Mouse (Mus musculus) ZHBTc4 (cell line): ENCODE measurements at regions not wholly inside any gene's neighbourhood (a gene's known extent, or its start where the extent isn't known, plus 50 kb on each side); places are given as distances from the start of the nearest gene placed in this dataset.

Source experiments
- DNase-seq: peaks from one replicate; pipeline ENCODE4 v3.0.0-alpha.2; 2011; ENCODE audit warnings: low read depth, low spot score

DNA sequence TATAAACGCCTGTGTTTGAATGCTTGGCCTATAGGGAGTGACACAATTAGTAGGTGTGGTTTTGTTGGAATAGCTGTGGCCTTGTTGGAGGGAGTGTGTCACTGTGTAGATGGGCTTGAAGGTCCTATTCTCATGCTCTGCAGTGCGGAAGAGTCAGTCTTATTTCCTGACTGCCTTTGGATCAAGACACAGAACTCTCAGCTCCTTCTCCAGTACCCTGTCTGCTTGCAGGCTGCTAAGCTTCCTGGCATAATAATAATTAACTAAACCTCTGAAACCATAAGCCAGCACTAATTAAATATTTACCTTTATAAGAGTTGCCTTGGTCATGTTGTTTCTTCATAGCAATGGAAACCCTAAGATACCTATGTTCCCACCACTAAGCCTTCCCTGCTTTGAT is 409.8 kb upstream of the Sall1 start:
- no peak for DNase-seq

DNA sequence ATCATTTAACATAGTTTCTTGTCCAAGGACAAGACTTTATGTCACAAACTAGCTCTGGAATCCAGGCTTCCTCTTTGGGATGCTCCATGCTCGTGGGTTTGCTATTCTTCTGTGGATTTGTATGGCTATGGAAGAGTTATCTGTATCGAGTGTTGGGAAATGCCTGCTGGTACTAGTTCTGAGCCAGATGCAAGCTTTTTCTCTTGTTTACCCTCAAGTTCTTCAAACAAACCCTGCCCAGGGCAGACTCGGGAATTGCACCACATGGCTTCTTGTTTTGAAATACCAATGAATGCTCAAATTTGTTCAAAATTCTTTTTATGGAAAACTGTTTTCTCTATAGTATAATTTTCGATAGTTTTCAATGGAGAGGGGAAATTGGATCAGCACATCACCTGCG is 400.5 kb upstream of the Sall1 start:
- no peak for DNase-seq

DNA sequence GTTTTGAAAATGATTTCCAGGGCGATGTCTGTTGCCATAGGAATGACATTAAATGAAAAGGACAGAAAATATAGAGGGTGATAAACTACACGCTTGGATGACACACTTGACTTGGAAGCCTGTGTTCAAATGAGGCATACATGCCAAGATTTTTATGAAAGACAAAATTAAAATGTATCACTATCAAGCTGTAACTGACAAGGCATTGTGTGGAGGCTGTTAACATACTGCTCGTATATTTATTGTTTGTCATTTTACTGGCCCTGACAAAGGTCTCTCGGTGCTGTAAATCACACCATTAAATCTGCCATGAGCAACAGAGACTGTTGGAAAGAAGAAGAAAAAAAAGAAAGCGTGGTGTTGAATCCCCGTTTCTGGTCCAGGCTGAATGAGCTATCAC is 395.3 kb upstream of the Sall1 start:
- DNase-seq, result no peak

DNA sequence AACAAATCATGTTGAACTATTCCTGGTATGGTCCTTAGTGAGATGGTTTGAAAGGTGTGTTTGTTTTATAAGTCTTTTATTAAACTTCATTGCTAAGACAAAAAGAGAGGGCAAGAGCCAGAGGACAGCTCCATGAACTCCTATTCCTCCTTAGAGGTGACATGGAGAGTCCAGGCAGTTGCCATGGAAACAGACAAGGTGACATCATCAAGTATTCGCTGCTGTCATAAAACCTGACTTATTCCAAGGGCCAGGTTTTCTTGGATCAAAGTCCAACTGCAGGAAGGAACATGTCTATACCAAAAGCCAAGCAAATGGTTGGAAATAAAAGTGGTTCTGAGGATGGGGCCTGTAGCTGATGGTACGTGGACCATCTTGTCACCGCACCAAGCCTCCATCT is 383.0 kb upstream of the Sall1 start:
- peak; percentile 21 for DNase-seq

DNA sequence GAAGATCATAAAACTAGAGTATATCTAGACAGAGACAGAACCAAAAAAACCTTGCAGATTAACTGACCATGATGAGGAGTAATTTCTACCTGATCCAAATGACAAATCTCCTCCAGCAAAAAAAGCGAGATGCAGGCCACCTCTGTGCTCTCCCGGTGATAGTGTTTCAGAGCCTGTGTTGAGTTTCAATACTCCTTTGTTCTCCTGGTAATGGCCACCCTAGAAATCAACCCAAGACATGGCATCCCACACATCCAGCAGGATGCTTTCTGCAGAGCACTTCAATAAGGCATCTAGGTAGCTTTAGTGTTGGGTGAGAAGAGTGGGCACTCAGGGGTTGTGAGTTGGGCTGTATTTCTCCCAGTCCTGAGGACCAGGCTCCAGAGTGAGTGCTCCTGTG is 371.3 kb upstream of the Sall1 start:
- no peak for DNase-seq

DNA sequence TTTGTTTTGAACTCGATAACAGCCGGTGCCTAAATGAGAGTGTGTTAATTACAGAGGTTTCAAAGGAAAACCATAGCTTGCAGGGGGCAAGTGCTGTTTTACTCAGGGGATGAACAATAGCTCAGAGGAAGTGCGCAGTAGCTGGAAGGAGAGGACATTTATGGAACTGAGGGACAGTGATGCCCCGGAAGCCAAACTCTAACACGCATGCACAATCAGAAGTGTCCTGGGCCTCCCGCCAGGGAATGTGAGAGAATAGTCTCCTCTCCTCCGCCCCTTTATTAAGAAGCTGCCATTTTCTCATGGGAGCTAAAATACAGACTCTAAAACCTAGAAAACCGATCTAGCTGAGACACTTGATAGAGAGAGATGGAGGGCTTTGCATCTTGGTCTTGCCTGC is 368.5 kb upstream of the Sall1 start:
- no peak for DNase-seq

DNA sequence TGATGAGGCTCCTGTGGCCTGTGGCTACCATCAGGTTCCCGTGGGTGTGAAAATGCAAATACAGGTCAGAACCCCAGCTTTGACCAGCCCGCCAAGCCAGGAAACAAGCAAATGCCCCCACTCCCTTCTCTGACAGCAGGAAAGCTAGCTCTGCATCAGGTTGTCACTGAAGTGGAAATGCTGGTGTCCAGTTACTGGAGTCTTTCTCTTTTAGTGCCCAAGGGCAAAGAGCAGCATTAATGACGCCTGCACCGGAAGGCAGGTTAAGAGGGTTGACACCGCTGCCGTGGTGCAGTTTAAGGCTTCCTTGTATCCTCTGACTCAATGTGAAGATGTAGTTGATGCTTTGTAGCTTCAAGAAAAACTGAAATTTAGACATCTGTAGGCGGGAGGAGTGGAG is 368.1 kb upstream of the Sall1 start:
- peak; percentile 20 for DNase-seq

DNA sequence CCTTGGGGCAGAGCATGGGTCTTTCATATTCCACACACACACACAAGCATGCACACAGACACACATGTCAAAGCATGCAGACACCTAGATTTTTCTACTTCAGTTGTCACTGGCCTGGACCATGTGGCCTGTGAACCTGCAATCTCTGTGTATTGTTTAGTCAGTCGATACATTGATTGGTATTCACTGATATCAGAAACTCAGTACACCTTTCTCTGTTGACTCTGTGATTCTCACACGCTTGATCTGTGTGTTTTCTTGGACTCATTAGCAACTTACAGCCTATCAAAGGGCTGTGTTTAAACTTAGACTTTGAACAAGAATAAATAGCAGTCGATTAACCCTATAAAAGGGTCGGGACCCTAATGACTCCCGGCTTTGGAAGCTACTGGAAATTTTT is 362.7 kb upstream of the Sall1 start:
- no peak for DNase-seq

DNA sequence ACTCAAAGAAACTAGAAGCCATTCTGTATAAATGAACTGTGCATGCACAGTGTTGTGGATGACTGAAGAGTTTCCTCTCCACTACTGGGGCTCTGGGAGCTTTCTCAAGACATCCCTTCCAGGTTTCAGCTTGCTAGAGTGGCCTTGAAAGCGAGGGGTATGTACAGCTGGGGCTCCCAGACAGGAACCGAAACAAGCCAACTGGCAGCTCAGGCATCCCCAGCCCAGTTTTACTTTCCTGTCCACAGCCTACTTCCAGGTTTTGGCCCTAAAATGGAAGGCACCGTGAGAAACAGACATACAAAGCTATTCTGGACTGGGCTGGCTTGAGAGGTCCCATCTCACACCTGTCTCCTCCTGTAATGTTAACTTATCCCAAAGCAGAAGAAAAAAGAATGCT is 360.3 kb upstream of the Sall1 start:
- no peak for DNase-seq

DNA sequence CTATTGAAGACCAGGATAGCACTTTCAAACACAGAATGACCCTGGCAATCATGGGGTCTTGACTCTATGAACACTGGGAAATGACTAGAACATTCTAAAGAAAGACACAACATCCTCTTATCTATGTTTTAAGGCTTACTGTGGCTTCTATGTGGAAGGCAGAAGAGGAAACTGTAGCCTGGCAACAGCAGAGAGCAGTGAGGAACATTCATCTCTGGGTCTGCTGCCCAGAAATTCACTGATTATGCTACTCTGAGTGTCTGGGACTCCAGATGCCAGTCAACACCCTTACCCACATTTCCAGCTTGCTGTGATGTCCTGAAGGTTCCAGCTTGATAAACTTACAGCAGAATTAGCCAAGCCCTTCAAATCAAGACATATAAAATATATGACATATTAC is 352.7 kb upstream of the Sall1 start:
- DNase-seq, result no peak

DNA sequence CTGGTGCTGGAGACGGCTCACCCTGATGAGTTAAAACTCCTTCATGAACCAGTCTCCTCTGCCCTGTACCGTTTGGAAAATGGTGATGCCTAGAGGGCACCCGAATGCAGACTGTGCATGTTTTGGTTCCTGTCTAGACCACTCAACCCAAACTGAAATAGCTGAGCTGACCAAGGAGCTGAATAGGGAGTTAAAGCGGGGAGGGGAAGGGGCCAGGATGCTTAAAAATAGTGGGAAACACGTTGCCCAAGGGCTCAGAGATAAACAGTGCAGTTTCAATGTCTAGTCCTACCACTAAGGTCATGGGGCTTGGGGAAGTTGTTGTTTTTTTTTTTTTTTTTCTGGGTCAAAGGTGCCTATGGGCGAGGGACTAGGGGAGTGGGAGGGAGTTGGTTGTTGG is 348.8 kb upstream of the Sall1 start:
- DNase-seq, result no peak

DNA sequence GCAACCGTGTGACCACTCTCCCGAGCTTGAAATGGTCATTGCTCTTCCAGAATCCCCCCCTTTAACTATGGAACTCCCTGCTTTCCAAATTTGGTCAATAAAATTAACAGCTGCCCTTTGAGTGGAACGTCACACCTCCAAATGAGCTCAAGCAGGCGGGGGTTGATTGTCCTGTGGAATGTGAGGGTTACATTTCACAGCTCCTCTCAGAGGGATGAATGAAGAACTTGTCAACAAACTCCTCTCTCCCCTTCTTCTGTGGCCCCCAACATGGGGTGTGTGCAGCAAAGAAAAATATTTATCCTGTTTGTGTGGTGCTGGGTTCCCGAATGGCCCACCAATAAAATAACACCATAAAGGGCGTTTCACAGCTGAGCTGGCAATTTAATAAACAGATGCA is 344.8 kb upstream of the Sall1 start:
- DNase-seq, result no peak

DNA sequence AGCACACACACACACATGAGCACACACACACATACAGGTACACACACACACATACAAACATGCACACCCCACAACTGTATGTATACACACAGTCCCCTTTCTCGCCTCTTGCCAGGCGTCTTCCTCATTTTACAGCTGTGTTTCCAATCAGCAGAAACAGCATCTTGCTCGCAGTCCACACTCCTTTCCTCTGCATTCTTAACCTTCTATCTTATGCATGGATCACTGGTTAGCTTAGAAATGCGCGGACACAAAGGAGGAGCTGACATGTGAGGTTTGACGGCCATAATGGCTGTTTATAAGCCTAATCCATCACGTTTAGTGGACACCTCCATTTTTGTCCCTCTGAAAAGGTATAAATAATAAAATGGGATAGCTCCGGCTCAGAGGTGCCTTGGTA is 343.3 kb upstream of the Sall1 start:
- no peak for DNase-seq

DNA sequence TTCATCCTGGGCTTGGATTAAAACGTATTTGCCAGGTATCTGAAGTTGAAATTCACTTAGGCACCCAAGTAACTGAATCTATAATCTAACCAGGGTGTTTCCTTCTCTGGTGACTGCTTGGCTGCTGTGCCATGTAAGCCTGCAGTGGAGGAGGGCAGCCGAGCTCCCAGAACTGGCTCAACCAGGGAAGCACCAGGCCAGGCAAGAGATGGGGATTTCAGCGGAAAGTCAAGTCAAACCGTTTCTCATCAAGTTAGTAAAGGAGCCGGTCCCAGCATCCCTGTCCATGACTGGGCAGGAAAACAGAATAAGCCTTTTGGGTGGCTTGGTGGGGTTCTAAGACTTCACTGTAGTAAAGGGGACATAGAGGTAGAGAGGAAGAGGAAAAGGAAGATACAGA is 341.1 kb upstream of the Sall1 start:
- no peak for DNase-seq

DNA sequence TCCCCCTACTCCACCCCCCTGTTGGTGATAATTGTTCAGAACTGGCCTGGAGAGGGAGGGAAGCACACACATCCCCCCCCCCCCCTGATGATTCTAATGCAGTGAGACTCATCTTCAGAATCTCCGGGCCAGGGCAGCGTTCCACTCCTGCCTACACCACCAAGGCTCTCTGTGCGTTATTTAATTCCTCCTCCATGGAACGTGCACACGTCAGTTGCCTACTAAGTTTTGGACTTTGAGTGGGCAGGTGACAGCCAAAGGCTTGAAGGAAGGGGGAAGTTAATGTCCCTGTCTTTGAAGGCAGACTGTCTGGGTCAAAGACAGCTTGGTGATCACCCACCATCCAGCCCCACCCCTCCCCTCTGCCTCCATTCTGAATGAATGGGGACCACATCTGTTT is 339.8 kb upstream of the Sall1 start:
- DNase-seq, result no peak

DNA sequence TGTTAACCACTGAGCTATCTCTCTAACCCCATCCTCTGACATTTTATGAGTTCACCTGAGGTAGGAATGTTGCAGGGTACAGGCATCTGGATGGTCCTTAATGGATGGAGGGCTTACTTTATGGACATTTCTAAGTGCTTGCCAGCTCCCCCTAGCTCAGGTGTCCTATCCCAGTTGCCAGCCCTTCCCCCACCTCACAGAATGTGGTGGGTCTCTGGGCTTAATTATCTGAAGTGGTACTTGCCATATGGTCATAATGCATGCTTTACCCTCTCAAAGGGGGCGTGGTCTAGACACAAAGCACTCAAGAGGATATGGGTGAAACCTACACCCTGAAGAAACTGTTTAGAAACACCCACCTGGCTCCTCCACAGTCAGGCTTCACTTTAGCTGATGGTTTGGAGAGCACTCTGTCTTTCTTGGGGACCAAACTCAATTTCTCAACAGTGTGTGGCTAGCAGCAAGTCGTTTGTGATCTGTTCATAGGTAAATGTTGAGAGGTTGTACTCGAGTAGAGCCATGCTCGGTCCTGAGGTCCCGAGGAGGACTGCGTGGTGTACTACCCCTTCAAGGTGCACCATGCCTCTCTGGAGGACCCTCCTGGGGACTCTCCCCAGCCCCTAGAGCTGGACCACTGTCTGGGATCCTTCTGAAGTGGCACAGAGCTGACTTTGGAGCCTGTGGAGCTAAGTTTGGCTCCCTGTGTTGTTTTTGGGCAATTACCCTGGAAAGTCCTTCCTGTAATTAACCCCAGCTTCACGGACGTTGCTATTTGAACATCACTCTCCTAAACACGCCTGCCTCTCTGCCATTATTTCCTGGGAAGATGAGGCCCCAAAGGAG is 338.8 kb upstream of the Sall1 start:
- no peak for DNase-seq

DNA sequence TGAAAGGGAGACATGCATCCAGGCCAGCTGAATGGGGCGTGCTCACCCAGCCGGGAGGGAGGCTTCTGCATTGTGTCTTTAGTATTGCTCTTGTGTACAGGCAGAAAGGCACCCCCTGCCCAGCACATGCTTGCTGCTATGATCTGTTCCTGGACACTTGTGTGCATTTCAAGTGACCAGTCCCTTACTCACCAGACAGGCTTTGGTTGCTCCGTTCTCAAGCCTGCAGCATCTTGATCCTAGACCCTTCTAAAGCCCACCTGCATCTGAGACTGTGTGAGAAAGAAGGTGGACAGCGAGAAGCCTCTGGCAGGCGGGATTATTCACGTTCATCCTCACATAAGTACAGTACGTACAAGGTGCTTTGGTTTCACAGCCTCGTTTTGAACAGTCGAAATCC is 336.5 kb upstream of the Sall1 start:
- DNase-seq, result no peak

DNA sequence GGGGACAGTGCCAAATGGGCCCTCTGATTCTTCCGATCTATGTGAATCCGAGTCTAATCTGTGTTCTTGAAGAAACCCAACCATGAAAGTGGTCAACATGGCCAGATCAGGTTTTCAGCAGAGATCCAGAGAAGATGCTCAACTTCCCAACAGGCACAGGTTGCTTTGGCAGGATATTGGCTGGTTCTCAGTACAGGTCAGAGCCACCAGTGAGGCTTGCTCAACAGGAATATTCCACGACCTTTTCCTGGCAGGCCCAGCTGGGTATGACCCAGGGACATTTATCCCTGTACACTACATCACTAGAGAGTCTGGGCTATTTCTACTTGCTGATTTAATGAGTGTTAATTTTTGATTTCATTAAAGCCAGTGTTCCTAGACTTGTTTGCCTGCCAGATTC is 328.8 kb upstream of the Sall1 start:
- no peak for DNase-seq

DNA sequence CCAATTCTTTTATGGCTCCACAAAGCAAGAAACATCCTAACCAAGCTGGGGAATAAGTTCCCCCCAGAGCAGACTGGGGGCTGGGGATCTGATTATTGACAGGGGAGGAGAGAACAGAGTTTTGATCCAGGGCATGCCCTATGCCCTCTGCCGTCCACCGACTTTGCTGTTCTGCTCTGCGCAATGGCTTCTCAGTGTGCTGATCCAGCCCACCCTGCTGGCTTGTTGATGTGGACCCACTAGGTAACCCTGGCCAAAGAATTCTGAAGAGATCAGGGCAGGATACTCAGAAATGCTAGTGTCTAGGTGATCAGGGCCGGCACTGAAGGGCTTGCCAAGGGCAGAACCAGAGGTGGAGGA is 327.8 kb upstream of the Sall1 start:
- DNase-seq, result no peak

DNA sequence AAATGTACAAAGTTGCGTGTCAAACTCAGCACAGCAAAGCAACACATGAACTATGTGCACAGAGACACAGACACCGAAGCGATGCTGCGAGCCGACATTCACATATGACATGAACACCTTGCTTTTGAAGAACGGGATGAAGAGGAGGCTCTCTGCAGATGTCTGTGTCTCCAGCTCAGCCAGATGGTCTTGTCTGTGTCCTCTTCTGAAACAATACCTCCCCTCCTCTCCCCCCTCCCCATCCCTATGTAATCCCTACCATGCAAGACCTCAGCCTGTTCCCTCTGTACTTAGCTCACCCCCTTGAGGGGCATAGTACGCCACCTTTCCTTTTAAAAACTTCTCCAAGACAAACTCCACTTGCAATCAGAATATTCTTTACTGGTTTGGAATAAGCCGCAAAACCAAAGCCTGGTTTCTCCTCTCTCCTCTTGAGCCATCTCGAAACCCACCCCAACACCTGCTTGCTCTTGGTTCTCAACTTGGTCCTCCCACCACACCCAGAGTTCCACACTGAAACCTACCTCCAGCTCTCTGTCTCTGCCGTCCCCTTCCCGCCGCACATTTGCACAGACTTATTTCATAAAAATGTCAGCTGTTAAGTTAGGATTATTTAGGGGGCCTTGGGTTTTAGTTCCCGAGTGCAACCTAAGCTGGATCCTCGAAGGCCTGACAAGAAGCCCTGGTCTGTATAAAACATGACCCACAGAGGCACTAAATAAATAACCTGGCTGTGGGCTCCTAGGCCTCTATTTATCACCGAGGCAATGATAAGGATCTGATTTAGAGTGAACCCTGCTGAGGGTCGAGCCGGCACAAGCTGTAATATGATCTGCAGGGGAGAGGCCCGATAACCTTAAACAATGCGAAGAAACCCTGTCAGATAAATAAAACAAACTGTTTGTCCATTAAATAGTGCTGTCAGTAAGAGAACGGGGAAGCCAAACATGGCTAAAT is 327.1 kb upstream of the Sall1 start:
- DNase-seq, result no peak

DNA sequence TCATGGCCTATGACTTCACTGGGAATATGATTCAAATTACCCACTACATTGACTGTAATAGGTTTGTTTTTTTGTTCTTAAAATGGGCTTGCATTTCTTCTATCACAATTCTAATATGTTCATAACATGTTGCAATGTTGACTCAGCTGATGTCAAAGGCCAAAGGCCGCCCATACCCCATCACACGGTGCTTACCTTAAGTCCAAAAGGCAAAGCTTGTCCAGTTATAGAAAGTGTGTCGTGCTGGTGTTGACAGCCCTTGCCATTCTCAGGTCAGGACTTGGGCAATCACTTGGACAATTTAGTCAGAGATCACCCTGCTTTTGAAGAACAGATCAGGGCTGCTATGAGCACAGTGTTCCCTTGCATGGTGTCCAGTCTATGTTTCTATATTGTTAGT is 321.5 kb upstream of the Sall1 start:
- no peak for DNase-seq

DNA sequence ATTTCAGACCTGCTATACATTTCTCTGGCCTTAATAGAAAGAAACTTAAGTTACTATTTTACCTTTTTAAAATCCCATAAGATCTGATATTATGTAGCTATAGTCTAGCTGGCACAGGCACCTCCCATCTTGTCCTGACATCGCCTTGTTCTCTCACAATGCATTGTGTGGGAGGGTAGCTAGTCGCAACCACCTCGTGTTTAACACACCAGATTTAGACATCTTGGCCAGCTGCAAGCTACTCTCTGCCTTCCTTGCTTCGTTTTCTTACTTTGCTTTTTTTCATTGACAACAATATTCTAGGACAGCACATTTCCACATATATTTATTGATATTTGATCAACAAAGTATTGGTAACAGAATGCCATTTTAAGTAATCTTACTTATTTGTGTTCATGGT is 314.4 kb upstream of the Sall1 start:
- DNase-seq, result no peak

DNA sequence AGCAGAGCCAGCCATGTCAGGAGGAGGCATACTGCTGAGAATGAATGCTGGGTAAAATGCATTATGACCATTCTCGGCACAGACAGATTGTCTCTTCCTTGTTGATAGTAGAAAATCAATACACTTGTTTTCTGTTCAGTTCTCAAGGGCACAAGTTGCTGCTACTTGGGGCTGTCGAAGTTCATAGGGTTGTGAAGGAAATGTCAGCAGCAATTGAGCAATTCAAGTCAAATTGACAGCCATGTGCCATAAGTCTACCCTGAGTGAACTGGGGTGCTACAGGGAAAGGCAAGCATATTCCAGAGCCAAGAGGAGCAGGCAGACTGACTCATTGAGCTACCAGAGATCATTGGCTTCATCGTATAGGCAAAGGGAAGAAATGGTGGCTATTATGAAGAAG is 301.6 kb upstream of the Sall1 start:
- no peak for DNase-seq
